Mouse (Mus musculus) thymus, postnatal 14 days (tissue): ENCODE data around the gene Tmem254a.
"Not testable (repeated sequence)": the region's sequence is repeated elsewhere in the genome, so short reads cannot be mapped to it uniquely, and the experiment has no call there.

ENCODE experiments used
- DNase-seq: peaks from one replicate; pipeline ENCODE4 v3.0.0; 2021

The Tmem254a gene

GRCm38 (mm10) chr14:25927562-25927881 is at the start of gene Tmem254a:
TSS of gene Tmem254a (minus strand) at chr14:25927672.
- not testable (repeated sequence) for DNase-seq

GRCm38 (mm10) chr14:25957861-25958260 is 30.4 kb upstream of the Tmem254a start:
- DNase-seq: not testable (repeated sequence)

- not testable (repeated sequence) for DNase-seq
Observed at GRCm38 (mm10) chr14:25938004-25938403, 10.5 kb upstream of the Tmem254a start, which contains the start of gene Cphx1. TSS of gene Cphx1 (plus strand) at chr14:25938304.

GRCm38 (mm10) chr14:25936867-25937630 is 9.6 kb upstream of the Tmem254a start:
- not testable (repeated sequence) for DNase-seq

GRCm38 (mm10) chr14:25926814-25927561 is 484 bp downstream of the Tmem254a start:
- DNase-seq: not testable (repeated sequence)

GRCm38 (mm10) chr14:25918427-25919170 is 8.9 kb downstream of the Tmem254a start:
- DNase-seq: not testable (repeated sequence)

GRCm38 (mm10) chr14:25908976-25909375 is 18.5 kb downstream of the Tmem254a start:
- not testable (repeated sequence) for DNase-seq

GRCm38 (mm10) chr14:25907272-25907671 is 20.2 kb downstream of the Tmem254a start:
- not testable (repeated sequence) for DNase-seq

- DNase-seq: not testable (repeated sequence)
Observed at GRCm38 (mm10) chr14:25905243-25905642, 22.2 kb downstream of the Tmem254a start.

GRCm38 (mm10) chr14:25903000-25903399 is 24.5 kb downstream of the Tmem254a start, which contains the start of gene Plac9a:
TSS of gene Plac9a (minus strand) at chr14:25903100.
- not testable (repeated sequence) for DNase-seq

- DNase-seq: not testable (repeated sequence)
Observed at GRCm38 (mm10) chr14:25895686-25896085, 31.8 kb downstream of the Tmem254a start.

GRCm38 (mm10) chr14:25894566-25894965 is 32.9 kb downstream of the Tmem254a start:
- not testable (repeated sequence) for DNase-seq

GRCm38 (mm10) chr14:25885886-25886285 is 41.6 kb downstream of the Tmem254a start:
- DNase-seq: not testable (repeated sequence)

- DNase-seq: not testable (repeated sequence)
Observed at GRCm38 (mm10) chr14:25881769-25882168, 45.7 kb downstream of the Tmem254a start.

- not testable (repeated sequence) for DNase-seq
Observed at GRCm38 (mm10) chr14:25876640-25877039, 50.8 kb downstream of the Tmem254a start.
